Mouse (Mus musculus) neural tube, embryonic 11.5 days (tissue): Measurements from ENCODE around the gene Smyd4. TPM values are rescaled to one million over a fixed set of nuclear protein-coding genes. Genes with fewer than 3 reads are reported as not detected.

Source experiments
- ATAC-seq: fragments of 200-750 bp; cut with Nextera tagmentation; 2 replicates; pipeline ENCODE4 v1.8.0; 2017; ENCODE audit warnings: moderate number of reproducible peaks, mild to moderate bottlenecking, moderate TSS enrichment, moderate library complexity; ENCODE audit not compliant: insufficient read depth, low FRiP score, low TSS enrichment
- DNase-seq: peaks from one replicate; pipeline ENCODE4 v3.0.0-alpha.2; 2015; ENCODE audit warnings: low spot score
- H3K27ac ChIP-seq: fragments of 300-500 bp; sonication (generic); 2 replicates; pipeline ENCODE4 v1.5.1; 2014; ENCODE audit warnings: low read depth, mild to moderate bottlenecking, low read length
- H3K27me3 ChIP-seq: fragments of 300-500 bp; sonication (generic); 2 replicates; pipeline ENCODE4 v1.6.1; 2014; ENCODE audit warnings: mild to moderate bottlenecking, low read length, mixed read lengths; ENCODE audit not compliant: control insufficient read depth, insufficient read depth
- H3K36me3 ChIP-seq: fragments of 300-500 bp; sonication (generic); 2 replicates; pipeline ENCODE4 v1.6.1; 2014; ENCODE audit warnings: mild to moderate bottlenecking, low read length, moderate library complexity, mixed read lengths; ENCODE audit not compliant: control insufficient read depth, insufficient read depth
- H3K4me1 ChIP-seq: fragments of 300-500 bp; sonication (generic); 2 replicates; pipeline ENCODE4 v1.6.1; 2014; ENCODE audit warnings: low read length, mixed read lengths; ENCODE audit not compliant: control insufficient read depth, insufficient read depth
- H3K4me2 ChIP-seq: fragments of 300-500 bp; sonication (generic); 2 replicates; pipeline ENCODE4 v1.6.1; 2014; ENCODE audit warnings: low read depth, mild to moderate bottlenecking, moderate library complexity
- H3K4me3 ChIP-seq: fragments of 300-500 bp; sonication (generic); 2 replicates; pipeline ENCODE4 v1.5.1; 2014; ENCODE audit warnings: low read depth, low read length
- H3K9ac ChIP-seq: fragments of 300-500 bp; sonication (generic); 2 replicates; pipeline ENCODE4 v1.6.1; 2014; ENCODE audit warnings: mild to moderate bottlenecking, low read length
- H3K9me3 ChIP-seq: fragments of 300-500 bp; sonication (generic); 2 replicates; pipeline ENCODE4 v1.6.1; 2016; ENCODE audit warnings: low read length; ENCODE audit not compliant: control insufficient read depth
- WGBS: fragments of 180-500 bp; shearing (Covaris S2); extraction: QIAGEN DNeasy Blood & Tissue Kit; methylation state at CpG from one replicate; pipeline ENCODE4 v1.1.7; 2014; 5-methylcytosine and 5-hydroxymethylcytosine counted together
- polyA plus RNA-seq: library from polyadenylated mRNA; unstranded; fragments of >200 nt; fragmentation: Nextera tagmentation; extraction: Ambion mirVana; gene quantifications from 2 replicates; pipeline ENCODE4 v1.2.1, GENCODE M21; 2014

Smyd4 gene
- polyA plus RNA-seq, 1 experiment from 2014 or later, result 13.4 TPM

- Histone ChIP-seq H3K36me3 (no peaks in the 10 kb centered on the region), H3K4me3 (no peak overlapping the region), H3K4me1 (no peaks in the 10 kb centered on the region), H3K27me3 (no peaks in the 10 kb centered on the region), H3K4me2 (no peak overlapping the region), H3K27ac (no peak overlapping the region), H3K9ac (no peak overlapping the region), H3K9me3 (peaks cover under 1% of the 10 kb centered on the region; the same call in 1 of the 2 replicates)
- DNase-seq (no peak), ATAC-seq (no peak)
- 86% methylated on average over 9 of the region's 9 CpGs for WGBS
Measured at GRCm38 (mm10) chr11:75429019-75429705, 80.9 kb downstream of the Smyd4 start.

DNA sequence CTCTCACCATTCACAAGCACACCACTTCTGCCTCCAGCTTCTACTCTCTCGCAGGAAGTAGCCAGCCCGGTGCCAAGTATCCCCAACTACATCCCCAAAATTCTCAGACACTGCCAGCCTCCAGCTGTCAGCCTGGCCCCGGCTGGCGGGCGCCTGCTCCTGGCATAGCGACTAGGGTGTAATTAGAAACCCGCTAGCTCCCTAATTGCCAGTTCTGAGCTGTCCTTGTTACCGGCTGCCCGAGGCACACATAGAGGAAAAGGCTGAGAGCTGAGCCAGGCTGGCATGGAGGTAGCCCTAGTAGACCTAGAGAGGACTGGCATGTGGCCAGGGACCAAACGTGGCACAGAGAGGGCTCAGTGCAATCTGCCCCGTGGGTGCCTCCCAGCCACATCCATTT, 83.1 kb downstream of the Smyd4 start:
- no peaks in the 10 kb centered on the region for H3K27me3 ChIP-seq
- H3K27ac ChIP-seq, result no peak overlapping the region
- no peak overlapping the region for H3K9ac ChIP-seq
- H3K4me2 ChIP-seq, result no peak overlapping the region
- DNase-seq (no peak), ATAC-seq (no peak)
- H3K9me3 ChIP-seq, result peaks cover 3% of the 10 kb centered on the region; the same call in 1 of the 2 replicates
- no peaks in the 10 kb centered on the region for H3K4me1 ChIP-seq
- H3K4me3 ChIP-seq, result no peak overlapping the region
- 83% methylated on average over 11 of the region's 11 CpGs for WGBS
- H3K36me3 ChIP-seq, result no peaks in the 10 kb centered on the region

DNA sequence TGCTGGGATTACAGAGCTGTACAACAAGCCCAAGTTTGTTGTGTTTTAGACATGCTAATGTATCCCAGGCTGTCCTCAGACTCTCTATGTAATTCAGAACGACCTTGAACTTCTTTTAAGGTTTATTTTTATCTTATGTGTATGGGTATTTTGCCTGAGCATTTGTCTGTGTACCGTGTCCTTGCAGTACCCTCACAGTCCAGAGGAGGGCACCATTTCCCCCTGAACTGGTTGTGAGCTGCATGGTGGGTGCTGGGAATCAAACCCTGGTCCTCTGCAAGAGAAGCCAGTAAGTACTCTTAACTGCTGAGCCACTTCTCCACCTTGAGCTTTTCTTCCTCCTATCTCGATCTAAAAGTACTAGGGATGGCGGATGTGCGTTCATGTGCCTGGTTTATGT, 85.9 kb downstream of the Smyd4 start:
- no peak overlapping the region for H3K4me2 ChIP-seq
- ATAC-seq, result no peak
- no peak overlapping the region for H3K27ac ChIP-seq
- WGBS, result 86% methylated on average over 5 of the region's 5 CpGs
- H3K27me3 ChIP-seq, result no peaks in the 10 kb centered on the region
- H3K4me1 ChIP-seq, result no peaks in the 10 kb centered on the region
- no peaks in the 10 kb centered on the region for H3K36me3 ChIP-seq
- no peak overlapping the region for H3K9ac ChIP-seq
- no peak for DNase-seq
- no peak overlapping the region for H3K4me3 ChIP-seq
- peaks cover 3% of the 10 kb centered on the region; the same call in 1 of the 2 replicates for H3K9me3 ChIP-seq

DNA sequence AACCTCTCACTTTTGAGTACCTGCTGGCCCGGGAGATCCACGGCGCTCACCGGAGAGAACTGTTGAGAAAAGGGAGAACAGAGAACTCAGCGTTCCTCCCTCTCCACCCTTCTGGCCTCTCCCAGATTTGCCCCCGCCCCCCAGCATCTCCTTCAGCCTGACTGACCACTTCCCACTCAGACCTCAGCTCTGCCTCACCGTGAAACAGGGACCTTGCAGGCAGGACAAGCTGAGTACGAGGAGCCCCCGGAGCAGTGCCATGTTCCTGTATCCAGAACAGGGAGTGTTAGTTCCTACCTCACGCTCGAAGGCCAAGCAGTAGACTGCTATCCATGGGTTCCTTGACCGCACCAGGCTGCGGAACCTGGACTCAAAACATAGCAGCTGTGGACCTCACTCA, 90.0 kb downstream of the Smyd4 start:
- 88% methylated on average over 13 of the region's 13 CpGs for WGBS

GRCm38 (mm10) chr11:75438804-75439203, 90.6 kb downstream of the Smyd4 start:
- Histone ChIP-seq H3K9me3 (peaks cover 3% of the 10 kb centered on the region; the same call in 1 of the 2 replicates), H3K9ac (no peak overlapping the region), H3K27ac (no peak overlapping the region), H3K27me3 (no peaks in the 10 kb centered on the region), H3K4me2 (no peak overlapping the region), H3K36me3 (no peaks in the 10 kb centered on the region), H3K4me1 (no peaks in the 10 kb centered on the region), H3K4me3 (no peak overlapping the region)
- ATAC-seq (no peak), DNase-seq (no peak)
- 88% methylated on average over 3 of the region's 3 CpGs for WGBS

More for the DNA sequence above, 90.0 kb downstream of the Smyd4 start:
- Histone ChIP-seq H3K4me2 (no peak overlapping the region), H3K27me3 (no peaks in the 10 kb centered on the region), H3K9ac (no peak overlapping the region), H3K4me1 (no peaks in the 10 kb centered on the region), H3K9me3 (peaks cover 3% of the 10 kb centered on the region; the same call in 1 of the 2 replicates), H3K36me3 (no peaks in the 10 kb centered on the region), H3K4me3 (no peak overlapping the region), H3K27ac (no peak overlapping the region)
- no peak for DNase-seq
- ATAC-seq, result no peak

GRCm38 (mm10) chr11:75439363-75439762, 91.1 kb downstream of the Smyd4 start, which contains the start of gene Serpinf2:
Gene Serpinf2, minus strand, starts transcription at chr11:75439591.
- Histone ChIP-seq H3K4me2 (no peak within 1 kb of the TSS), H3K9ac (no peak within 1 kb of the TSS), H3K4me3 (no peak within 1 kb of the TSS), H3K27me3 (no peaks in the 10 kb centered on the region), H3K4me1 (no peaks in the 10 kb centered on the region), H3K9me3 (no peaks in the 10 kb centered on the region; the same call in 1 of the 2 replicates), H3K27ac (no peak within 1 kb of the TSS), H3K36me3 (no peaks in the 10 kb centered on the region)
- ATAC-seq (no peak), DNase-seq (no peak)
- 92% methylated on average over 6 of the region's 6 CpGs for WGBS

DNA sequence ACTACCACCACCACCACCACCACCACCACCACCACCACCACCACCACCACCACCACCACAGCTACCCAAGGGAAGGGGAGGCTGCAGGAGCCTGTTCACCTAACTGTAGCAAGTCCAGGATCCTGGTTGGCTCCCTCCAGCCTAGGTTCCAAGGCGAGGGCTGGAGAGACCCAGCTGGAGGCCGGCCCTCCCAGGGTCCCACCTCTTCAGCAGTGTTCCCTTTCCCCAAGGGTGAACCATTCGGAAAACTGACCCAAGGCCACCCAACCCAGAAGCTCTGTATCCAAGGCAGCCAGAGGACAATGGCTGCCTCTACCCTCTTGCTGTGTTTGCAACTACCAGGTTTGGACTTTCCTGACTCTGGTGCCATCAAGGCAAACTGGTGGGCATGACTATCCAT, 91.7 kb downstream of the Smyd4 start:
- no peak overlapping the region for H3K4me2 ChIP-seq
- H3K9ac ChIP-seq, result no peak overlapping the region
- no peaks in the 10 kb centered on the region for H3K9me3 ChIP-seq
- H3K27ac ChIP-seq, result no peak overlapping the region
- H3K27me3 ChIP-seq, result no peaks in the 10 kb centered on the region
- no peak for DNase-seq
- 93% methylated on average over 3 of the region's 3 CpGs for WGBS
- no peak for ATAC-seq
- no peaks in the 10 kb centered on the region for H3K36me3 ChIP-seq
- H3K4me3 ChIP-seq, result no peak overlapping the region
- no peaks in the 10 kb centered on the region for H3K4me1 ChIP-seq

DNA sequence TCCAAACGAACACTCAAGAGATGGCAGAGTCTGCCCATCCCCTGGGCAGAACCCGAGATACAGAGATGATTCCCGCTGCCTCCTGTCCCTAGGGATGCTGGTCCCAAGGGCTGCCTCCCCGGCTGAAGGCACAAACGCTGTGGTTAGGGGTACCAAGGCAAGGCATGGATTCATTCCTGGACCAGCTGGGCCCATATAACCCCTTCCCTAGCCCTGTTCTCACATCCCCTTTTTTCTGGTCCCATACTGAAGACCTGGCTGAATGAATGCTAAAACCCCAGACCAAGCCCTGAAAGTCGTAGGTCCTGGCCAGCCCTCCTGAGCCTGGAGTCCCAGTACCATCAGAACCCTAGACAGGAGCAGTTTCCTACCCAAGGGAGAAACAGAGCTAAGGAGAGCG, 92.8 kb downstream of the Smyd4 start:
- Histone ChIP-seq H3K4me3 (no peak overlapping the region), H3K9ac (no peak overlapping the region), H3K4me1 (no peaks in the 10 kb centered on the region), H3K27me3 (no peaks in the 10 kb centered on the region), H3K36me3 (no peaks in the 10 kb centered on the region), H3K9me3 (no peaks in the 10 kb centered on the region), H3K4me2 (no peak overlapping the region), H3K27ac (no peak overlapping the region)
- 77% methylated on average over 7 of the region's 7 CpGs for WGBS
- DNase-seq (no peak), ATAC-seq (no peak)

DNA sequence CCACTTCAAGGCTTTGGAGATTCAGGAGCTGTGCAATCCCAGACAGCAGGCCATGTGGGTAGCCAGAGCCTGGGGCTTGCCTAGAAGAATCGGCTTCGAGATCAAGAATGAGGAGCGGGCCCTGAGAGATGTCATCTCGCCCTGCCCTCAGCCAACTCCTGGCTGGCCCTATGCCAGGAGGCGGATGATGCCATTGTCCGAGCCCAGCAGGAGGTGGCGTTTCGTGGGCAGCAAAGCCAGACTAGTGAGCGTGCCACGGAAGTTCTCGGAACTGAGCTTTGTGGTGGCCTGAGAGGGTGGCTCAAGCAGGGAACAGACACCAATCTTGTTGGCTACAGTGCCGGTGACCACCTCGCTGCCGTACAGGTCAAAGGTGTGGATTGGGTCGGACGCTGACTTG, 93.4 kb downstream of the Smyd4 start:
- H3K27me3 ChIP-seq, result no peaks in the 10 kb centered on the region
- DNase-seq, result no peak
- no peak overlapping the region for H3K4me3 ChIP-seq
- no peaks in the 10 kb centered on the region for H3K4me1 ChIP-seq
- ATAC-seq, result no peak
- H3K36me3 ChIP-seq, result no peaks in the 10 kb centered on the region
- WGBS, result 92% methylated on average over 16 of the region's 16 CpGs
- no peak overlapping the region for H3K4me2 ChIP-seq
- no peak overlapping the region for H3K9ac ChIP-seq
- H3K9me3 ChIP-seq, result no peaks in the 10 kb centered on the region
- H3K27ac ChIP-seq, result no peak overlapping the region
